Mouse (Mus musculus) adrenal gland, adult (tissue): ENCODE measurements around the gene Fancg.

ENCODE experiments used
- DNase-seq, 2 experiments: peaks; one replicate each; pipeline ENCODE4 v3.0.0; 2022 to 2023; ENCODE audit warnings: low spot score in 1 of 2; ENCODE audit not compliant: inconsistent age in 2 of 2

The Fancg gene

DNA sequence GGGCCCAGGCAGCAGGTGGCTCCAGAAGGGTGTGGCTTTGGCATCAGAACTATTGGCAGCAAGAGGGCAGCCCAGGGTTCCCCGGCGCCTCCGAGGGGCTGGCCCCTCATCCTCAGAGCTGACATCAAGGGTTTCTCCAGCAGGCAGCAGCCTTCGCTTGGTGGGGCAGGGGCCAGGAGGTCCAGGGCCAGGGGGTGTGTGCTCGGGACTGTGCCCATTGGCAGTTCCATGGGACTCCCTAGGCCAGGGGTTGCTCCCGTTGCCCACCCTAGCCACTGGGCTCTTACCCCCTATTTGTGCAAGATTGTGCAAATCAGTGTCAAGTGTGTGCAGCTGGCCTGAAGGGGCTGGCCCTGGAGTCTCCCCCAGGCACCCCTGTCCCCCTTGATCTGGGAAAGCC, 25.5 kb upstream of the Fancg start:
- DNase-seq = peak; percentile 26 to 36

GRCm38 (mm10) chr4:43033481-43033880, 23.2 kb upstream of the Fancg start:
- peak in 1 of 2 experiments; percentile 29 for DNase-seq

DNA sequence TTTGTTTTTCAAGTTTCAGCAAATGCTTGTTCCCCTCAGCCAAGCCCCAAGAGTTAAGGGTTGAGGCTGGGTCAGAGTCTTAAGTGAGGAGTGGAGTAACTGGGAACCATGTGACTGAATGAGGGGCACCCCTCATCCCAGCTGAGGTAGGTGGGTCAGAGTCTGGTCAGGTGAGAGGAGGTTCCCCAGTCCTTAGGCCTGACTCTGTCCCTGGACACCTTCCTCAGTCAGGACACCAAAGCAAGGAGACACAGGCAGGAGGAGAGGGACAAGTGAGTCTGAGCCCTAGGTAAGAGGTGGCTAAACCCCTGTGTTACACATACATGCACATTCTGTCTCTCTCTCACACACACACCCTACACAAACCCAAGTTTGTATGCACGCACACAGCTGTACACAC, 22.2 kb upstream of the Fancg start:
- DNase-seq = peak in 1 of 2 experiments; percentile 29

DNA sequence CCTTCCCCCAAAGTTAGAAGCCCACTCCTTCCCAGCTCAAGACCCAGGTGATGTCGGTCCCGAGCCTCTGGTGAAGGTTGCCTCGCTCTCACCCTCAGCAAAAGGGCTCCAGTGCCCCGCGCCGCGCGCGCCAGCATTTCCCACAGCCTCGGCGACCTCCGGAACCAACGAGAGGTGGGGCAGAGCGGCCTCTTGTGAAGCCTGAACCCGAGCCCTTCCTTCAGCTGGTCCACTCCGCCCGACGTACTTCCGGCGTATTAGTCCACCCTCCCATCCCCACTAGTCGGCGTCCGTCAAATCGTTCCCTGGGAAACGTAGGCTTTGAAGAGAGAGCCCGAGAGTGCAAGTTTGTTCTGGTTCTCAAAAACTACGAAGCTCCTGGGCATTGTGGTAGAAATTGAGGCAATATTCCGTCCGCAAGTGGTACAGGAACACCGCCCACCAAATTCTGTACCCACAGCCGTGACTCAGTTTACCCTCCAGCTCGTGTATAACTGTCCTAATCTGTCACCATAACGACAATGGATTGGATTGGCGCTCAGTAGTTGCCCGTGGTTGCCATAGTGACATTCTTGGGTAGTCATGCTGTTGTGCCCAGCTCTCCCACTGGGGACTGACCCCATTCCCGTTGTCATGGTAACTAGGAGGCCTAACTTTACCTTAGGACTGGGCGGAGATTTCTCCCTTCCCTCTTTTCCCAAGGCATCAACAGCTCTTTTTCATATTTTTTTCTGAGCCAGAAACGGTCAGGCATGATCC, 21.1 kb upstream of the Fancg start, which contains the start of gene Stoml2:
TSS of gene Stoml2 (minus strand) at position 474 of the 759 bp plus-strand sequence.
- DNase-seq = peak; percentile 94 to 97

- DNase-seq = no peak
These were observed 20.5 kb upstream of the Fancg start for GRCm38 (mm10) chr4:43030780-43031230.

DNA sequence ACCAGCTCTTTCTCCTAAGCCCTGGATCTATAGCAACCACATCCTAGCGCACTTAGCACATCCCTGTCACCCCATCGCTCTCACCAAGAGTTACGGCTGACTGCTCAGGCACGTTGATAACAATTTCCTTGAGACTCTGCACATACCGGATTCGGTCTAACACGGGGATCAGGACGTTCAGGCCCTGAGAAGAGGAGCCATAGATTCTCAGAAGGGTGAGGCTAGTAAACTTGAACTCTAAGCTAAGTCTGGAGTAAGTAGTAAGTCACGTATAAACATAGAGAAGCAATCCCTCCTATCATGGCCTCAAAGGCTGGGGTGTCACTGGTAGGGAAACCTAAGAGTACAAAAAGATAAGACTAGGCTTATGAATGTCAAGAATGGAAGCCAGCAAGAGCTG, 20.0 kb upstream of the Fancg start:
- peak in 1 of 2 experiments; percentile 67 for DNase-seq

GRCm38 (mm10) chr4:43029749-43030148, 19.4 kb upstream of the Fancg start:
- peak in 1 of 2 experiments; percentile 16 for DNase-seq

DNA sequence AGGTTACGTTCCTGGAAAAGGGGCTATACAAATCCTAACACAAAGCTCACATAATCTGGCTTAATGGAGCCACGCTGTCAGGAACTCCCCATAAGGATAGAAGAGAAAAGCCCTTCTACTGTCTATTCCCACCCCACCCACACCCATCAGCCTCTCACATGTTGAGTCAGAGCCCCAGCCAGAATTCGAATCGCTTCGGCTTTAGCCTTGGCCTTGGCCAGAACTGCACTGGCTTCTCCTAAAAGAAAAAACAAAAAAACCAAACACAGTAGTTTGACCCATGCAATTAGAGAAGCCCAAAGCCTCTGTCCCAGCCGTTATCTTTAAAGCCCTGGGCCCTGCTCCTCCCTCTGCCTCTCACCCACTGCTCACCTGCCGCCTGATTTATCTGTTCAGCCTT, 18.8 kb upstream of the Fancg start:
- peak; percentile 56 to 81 for DNase-seq

DNA sequence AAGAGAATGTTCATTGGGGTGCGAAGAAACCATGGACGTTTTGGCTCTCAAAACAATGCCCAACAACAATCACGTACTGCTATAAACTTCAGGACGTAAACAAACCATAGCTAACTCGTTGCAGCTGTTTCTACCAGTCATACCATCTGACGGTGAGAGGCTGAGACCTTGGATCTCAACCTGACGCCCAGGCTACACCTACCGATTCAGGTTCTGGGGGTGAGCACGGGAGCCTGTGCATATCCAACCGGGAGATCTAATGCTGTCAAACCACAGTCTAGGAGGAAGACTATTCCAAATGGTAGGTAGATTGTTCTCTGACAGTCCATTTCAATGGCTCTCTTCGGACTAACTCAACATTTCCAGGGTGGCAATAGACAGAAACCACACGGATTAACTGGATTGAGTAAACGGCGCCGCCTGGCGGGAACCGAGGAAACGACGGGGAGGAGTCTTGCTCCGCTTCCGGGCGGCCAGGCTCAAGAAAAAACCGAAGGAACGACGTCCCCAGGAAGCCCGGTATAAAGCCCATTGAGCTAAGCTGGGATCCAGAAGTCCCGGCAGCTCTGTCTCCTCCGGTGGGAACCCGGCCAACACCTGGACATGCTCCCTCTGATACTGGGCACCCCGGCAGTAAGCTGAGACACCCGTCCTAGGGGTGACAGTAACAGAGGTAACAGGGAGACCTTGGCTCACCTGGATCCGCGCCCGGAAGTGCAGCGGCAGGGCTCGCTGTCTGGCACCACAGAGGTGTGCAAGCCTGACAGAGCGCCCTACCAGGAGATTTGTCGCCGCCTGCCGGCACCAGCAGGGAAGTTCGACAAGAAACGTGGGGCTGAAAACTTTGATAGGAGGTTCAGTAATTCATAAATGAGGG, 15.0 kb upstream of the Fancg start, which contains the start of gene Pigo:
TSS of gene Pigo (minus strand) at position 736 of the 877 bp plus-strand sequence.
- DNase-seq = peak; percentile 95 to 99

DNA sequence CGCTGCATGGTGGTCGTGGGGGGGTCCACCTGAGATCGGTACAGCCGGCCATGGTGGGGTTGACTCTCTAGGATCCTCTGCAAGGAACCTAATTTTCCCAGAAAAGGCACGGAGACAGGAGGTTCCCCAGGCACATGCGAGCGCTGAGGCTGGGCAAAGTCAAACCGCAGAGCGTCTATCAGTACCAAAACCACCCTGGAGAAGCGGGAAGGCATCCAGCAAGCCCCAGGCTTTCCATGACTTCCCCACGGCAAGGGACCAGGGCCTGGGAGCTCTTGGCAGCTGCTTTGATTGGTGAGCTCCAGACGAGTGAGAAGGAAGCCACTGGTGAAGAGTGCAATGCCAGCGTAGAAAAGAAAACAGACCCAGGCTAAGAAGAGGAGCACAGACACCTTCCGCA, 14.4 kb upstream of the Fancg start:
- peak in 1 of 2 experiments; percentile 27 for DNase-seq

- no peak for DNase-seq
These were observed 11.0 kb upstream of the Fancg start for GRCm38 (mm10) chr4:43021341-43021740.

DNA sequence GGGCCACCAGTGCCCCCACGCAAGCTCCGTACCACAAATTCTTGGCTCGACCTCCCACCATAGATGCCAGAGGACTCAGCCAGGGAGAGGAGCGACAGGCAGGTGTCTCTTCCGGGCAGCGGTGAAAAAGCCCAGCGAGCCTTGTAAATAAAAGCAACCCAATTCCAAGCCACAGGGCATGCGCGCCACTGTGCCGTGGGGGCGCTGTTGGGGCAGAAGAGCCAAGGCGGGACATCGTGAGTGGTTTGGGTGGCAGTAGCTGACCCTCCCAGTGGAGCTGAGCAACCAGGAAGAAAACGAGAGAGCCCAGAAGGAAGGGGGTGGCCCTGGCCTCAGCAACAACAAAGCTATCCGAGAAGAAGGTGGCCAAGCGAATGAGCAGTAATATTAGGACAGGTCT, 10.6 kb upstream of the Fancg start:
- DNase-seq = no peak

- DNase-seq = no peak
These were observed 9.5 kb upstream of the Fancg start for GRCm38 (mm10) chr4:43019641-43020465.

DNA sequence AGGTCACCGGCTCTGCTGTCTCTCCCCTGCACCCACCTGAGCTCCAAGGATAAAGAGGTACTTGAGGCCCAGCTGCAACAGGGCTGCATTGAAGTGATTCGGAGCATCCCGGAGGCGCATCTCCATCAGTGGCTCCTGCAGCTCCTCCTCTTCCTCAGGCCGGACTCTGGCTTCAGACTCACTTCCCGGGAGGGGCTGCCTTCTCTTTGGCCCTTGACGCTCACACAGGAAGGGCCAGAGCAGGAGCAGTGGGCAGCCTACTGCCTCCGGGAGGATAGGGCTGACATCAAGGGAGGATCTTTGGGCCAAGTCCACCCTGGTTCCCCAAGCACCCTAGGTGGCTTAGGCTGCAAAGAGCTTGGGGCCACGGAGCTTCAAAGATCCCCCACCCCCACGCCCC, 8.9 kb upstream of the Fancg start:
- no peak for DNase-seq

DNA sequence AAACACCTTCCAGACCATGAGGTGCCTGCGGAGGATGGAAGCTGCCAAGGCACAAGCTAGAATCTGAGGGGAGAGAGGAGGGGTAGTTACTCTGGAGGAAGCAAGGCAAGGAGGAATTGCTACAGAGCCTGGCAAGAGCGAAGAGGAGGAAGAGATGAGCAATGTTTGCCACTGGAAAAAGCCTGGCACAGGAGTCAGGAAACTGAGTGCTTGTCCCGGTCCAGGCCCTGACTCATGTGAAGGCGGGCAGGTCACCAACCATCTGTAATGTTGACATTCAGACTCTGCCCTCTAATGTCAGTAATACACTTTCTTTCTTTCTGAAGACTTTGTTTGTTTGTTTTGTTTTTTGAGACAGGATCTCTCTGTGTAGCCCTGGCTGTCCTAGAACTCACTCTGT, 7.8 kb upstream of the Fancg start:
- DNase-seq = peak in 1 of 2 experiments; percentile 68

- no peak for DNase-seq
These were observed 1.8 kb upstream of the Fancg start for GRCm38 (mm10) chr4:43012091-43012490.

DNA sequence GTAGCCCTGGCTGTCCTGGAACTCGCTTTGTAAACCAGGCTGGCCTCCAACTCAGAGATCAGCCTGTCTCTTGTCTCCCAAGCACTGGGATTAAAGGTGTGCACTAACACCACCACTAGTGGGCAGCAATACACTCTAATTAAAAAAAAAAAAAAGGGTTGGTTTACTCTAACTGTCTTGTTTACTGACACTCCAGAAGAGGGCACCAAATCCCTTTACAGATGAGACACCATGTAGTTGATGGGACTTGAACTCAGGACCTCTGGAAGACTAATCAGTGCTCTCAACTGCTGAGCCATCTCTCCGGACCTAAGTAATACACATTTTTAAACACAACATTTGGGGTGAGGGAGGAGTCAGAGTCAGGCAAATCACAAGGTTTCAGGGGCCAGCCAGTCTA, 4.5 kb downstream of the Fancg start:
- peak; percentile 34 to 77 for DNase-seq

DNA sequence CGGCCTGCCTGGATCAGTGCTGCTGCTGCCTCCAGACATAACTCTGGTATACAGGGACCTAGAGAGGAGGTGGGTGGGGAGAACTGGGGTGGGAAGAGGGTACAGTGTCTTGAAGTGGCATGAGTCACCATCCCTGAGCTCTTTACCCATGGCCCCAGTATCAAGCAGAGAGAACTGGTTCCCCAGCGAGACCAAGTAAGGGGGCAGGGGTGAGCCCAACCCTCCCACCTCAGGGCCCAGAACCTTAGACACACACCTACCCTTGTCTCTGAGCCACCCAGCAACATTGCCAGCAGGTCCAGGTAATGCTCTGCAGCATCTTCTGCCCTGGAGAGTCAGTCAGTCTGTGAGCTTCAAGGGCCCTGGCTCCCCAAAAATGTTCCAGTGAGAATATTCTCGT, 5.4 kb downstream of the Fancg start:
- DNase-seq = no peak

GRCm38 (mm10) chr4:43002756-43003439, 7.4 kb downstream of the Fancg start:
- DNase-seq = peak in 1 of 2 experiments; percentile 35

- peak; percentile 33 to 56 for DNase-seq
These were observed 9.0 kb downstream of the Fancg start for GRCm38 (mm10) chr4:43001272-43001671.
